Mouse (Mus musculus): ENCODE data around the gene Abcd4. TPM values are rescaled to one million over a fixed set of nuclear protein-coding genes. Genes with fewer than 3 reads are reported as not detected.
A peak's percentile ranks its signal among the peaks of the same experiment; 100 is the strongest.

The Abcd4 gene
- polyA plus RNA-seq (2015; fragmentation: Nextera tagmentation; extraction: Ambion mirVana): 9.5 and 10.0 TPM in 2 replicates

DNA sequence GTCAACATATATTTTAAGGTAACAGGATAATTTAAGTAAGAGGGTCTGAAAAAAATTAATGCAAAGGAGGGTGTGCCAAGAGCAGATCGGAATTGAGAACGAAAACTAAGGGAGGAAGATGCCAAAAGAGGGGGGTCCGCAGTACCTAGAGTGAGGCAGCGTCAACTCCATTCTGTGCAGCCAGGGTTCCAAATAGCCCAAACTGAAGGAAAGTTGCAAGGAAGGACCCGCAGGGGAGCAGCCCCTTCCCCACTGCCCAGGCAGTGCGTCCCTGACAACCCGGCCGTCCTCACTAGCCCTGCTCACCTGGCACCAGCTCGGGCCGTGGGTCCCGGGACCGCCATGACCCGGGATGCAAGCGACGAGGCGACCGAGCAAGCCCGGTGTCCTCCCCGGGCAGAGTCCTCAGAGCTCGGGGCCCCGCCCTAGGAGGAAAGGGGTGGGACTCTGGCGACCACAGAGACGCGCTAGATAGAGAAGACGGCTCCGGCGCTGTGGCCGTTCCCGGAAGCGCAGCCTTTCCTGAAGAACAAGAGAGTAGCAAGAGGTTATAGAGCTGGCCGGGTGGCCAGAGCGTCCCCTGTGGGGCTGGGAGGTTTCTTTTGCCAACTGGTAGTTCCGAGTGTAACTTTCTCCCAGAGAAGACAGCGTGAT, at the start of gene Abcd4:
Gene Abcd4, minus strand, starts transcription at position 437 of the 654 bp plus-strand sequence.
- Histone ChIP-seq H3K36me3 (no peaks in the 10 kb centered on the region), H3K4me1 (peaks cover 13% of the 10 kb centered on the region), H3K9me3 (no peaks in the 10 kb centered on the region), H3K4me3 (peak within 1 kb of the TSS; percentile 63), H3K4me2 (peak within 1 kb of the TSS; percentile 78), H3K9ac (peak within 1 kb of the TSS; percentile 87), H3K27me3 (replicated peaks) (no peaks in the 10 kb centered on the region), H3K27ac (replicated peaks) (peak within 1 kb of the TSS; percentile 24; the same call in 1 of the 2 replicates)
- WGBS: under 1% methylated on average over 34 of the region's 34 CpGs
- peak; percentile 89 for ATAC-seq (ENCODE audit: extremely low read depth, insufficient number of reproducible peaks, low FRiP score, low TSS enrichment)

GRCm38 (mm10) chr12:84653912-84654311, 36.7 kb upstream of the Abcd4 start:
- no peaks in the 10 kb centered on the region for H3K4me1 ChIP-seq
- no peak overlapping the region for H3K4me2 ChIP-seq
- no peak overlapping the region for H3K9ac ChIP-seq
- 13% methylated on average over 3 of the region's 3 CpGs for WGBS
- no peaks in the 10 kb centered on the region for H3K9me3 ChIP-seq
- H3K36me3 ChIP-seq: no peaks in the 10 kb centered on the region
- no peak overlapping the region for H3K27ac ChIP-seq (replicated peaks)
- peaks cover 38% of the 10 kb centered on the region for H3K27me3 ChIP-seq (replicated peaks)
- ATAC-seq (ENCODE audit: extremely low read depth, insufficient number of reproducible peaks, low FRiP score, low TSS enrichment): no peak
- H3K4me3 ChIP-seq: no peak overlapping the region

DNA sequence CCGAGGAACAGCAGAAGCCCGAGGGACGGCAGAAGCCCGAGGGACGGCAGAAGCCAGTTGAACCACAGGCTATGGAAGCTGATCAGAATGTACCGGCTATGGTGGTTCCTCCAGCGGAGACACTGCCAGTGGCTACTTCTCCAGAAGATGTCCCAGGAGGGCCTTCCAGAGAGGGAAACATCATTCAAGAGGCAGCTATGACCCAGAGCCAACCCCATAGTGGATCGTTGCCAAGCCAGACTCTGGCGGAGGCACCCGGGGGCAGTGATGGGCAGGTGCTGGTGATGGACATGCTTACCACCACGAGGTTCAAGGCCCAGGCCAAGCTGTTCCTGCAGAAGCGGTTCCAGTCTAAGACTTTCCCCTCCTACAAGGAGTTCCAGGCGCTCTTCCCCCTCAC, 33.0 kb upstream of the Abcd4 start:
- no peaks in the 10 kb centered on the region for H3K4me1 ChIP-seq
- H3K36me3 ChIP-seq: no peaks in the 10 kb centered on the region
- peaks cover 44% of the 10 kb centered on the region for H3K27me3 ChIP-seq (replicated peaks)
- H3K4me3 ChIP-seq: no peak overlapping the region
- no peak overlapping the region for H3K27ac ChIP-seq (replicated peaks)
- WGBS: 77% methylated on average over 13 of the region's 13 CpGs
- no peak overlapping the region for H3K4me2 ChIP-seq
- H3K9ac ChIP-seq: no peak overlapping the region
- no peaks in the 10 kb centered on the region for H3K9me3 ChIP-seq
- no peak for ATAC-seq (ENCODE audit: extremely low read depth, insufficient number of reproducible peaks, low FRiP score, low TSS enrichment)

- ATAC-seq (ENCODE audit: extremely low read depth, insufficient number of reproducible peaks, low FRiP score, low TSS enrichment): no peak
- Histone ChIP-seq H3K27me3 (replicated peaks) (peaks cover 57% of the 10 kb centered on the region), H3K4me2 (peak within 1 kb of the TSS; percentile 24; the same call in 1 of the 2 replicates), H3K27ac (replicated peaks) (no peak within 1 kb of the TSS), H3K9ac (no peak within 1 kb of the TSS), H3K9me3 (no peaks in the 10 kb centered on the region), H3K4me1 (peaks cover 8% of the 10 kb centered on the region; the same call in 1 of the 2 replicates), H3K4me3 (peak within 1 kb of the TSS; percentile 11; the same call in 1 of the 2 replicates), H3K36me3 (no peaks in the 10 kb centered on the region)
- 8% methylated on average over 9 of the region's 9 CpGs for WGBS
These were observed 23.4 kb upstream of the Abcd4 start, which contains the start of gene Vrtn for GRCm38 (mm10) chr12:84640654-84641053. Vrtn (plus strand) TSS chr12:84641019.

DNA sequence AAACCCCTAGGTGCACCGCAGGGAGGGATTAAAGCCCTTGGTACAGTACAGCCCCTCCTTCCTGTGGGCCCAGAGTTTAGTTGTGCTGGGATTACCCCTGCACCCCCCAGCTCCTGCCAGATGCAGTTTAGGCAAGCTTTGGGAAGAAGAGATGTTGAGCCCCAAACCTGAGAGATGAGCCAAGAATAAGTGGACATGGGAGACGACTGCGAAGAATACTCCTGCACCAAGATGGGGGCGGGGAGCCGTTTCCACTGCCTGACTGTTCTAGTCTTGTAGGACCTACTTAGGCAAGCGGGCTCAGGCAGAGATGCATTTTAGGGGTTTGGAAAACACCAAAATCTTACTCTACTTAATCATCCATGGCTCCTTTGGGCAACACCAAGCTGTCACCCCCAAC, 23.0 kb upstream of the Abcd4 start:
- Histone ChIP-seq H3K9ac (no peak overlapping the region), H3K27ac (replicated peaks) (no peak overlapping the region), H3K4me1 (peaks cover 8% of the 10 kb centered on the region; the same call in 1 of the 2 replicates), H3K4me2 (no peak overlapping the region), H3K27me3 (replicated peaks) (peaks cover 56% of the 10 kb centered on the region), H3K36me3 (no peaks in the 10 kb centered on the region), H3K9me3 (no peaks in the 10 kb centered on the region), H3K4me3 (no peak overlapping the region)
- no peak for ATAC-seq (ENCODE audit: extremely low read depth, insufficient number of reproducible peaks, low FRiP score, low TSS enrichment)
- WGBS: 13% methylated on average over 6 of the region's 6 CpGs

DNA sequence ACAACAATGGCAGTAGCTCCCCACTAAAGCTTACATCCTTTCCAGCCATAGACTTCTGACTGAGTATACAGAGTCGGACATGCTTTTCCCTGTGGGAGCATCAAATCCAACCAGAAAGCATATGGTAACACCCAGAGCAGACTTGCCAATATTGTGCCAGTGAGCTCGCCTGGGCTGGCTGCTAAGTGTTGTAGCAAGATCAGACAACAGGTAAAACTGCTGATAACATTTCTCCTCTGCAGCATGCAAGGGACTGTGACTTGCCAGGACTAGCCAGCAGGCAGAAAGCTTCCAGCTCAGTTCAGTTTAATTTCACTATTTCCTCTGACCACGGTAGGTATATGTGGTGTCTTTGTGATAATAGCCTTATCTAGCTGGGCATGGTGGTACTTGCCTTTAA, 14.7 kb upstream of the Abcd4 start:
- Histone ChIP-seq H3K4me1 (no peaks in the 10 kb centered on the region), H3K9ac (no peak overlapping the region), H3K4me2 (no peak overlapping the region), H3K4me3 (no peak overlapping the region), H3K27me3 (replicated peaks) (peaks cover 1% of the 10 kb centered on the region; the same call in 1 of the 2 replicates), H3K27ac (replicated peaks) (no peak overlapping the region), H3K9me3 (no peaks in the 10 kb centered on the region), H3K36me3 (no peaks in the 10 kb centered on the region)
- 51% methylated on average over 3 of the region's 3 CpGs for WGBS
- no peak for ATAC-seq (ENCODE audit: extremely low read depth, insufficient number of reproducible peaks, low FRiP score, low TSS enrichment)

GRCm38 (mm10) chr12:84625116-84625515, 7.9 kb upstream of the Abcd4 start:
- 9% methylated on average over 9 of the region's 9 CpGs for WGBS
- Histone ChIP-seq H3K9ac (no peak overlapping the region), H3K4me2 (peak overlapping the region; percentile 36), H3K27me3 (replicated peaks) (peaks cover 34% of the 10 kb centered on the region), H3K27ac (replicated peaks) (no peak overlapping the region), H3K9me3 (no peaks in the 10 kb centered on the region), H3K4me3 (no peak overlapping the region), H3K4me1 (peaks cover 13% of the 10 kb centered on the region; the same call in 1 of the 2 replicates), H3K36me3 (no peaks in the 10 kb centered on the region)
- no peak for ATAC-seq (ENCODE audit: extremely low read depth, insufficient number of reproducible peaks, low FRiP score, low TSS enrichment)

DNA sequence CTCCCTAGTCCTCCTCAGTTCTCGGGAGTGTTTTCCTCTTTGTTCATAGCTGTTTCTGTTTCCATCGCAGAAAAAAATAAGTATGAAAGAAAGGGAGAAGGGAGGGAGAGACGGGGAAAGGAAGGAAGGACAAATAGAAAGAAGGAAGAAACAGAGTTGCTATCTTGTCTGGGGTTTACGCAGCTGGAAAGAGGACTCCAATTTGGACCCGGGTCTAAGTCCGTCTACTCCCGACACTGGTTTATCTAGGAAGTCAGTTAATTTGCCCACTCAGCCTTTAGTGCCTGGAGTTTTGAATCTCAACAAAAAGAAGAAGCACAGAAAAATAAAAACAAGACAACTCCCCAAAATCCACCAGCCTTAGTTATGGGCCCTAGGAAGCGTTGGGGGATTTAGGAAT, 7.4 kb upstream of the Abcd4 start:
- Histone ChIP-seq H3K4me1 (peaks cover 13% of the 10 kb centered on the region; the same call in 1 of the 2 replicates), H3K27ac (replicated peaks) (no peak overlapping the region), H3K4me3 (no peak overlapping the region), H3K4me2 (no peak overlapping the region), H3K36me3 (no peaks in the 10 kb centered on the region), H3K9me3 (no peaks in the 10 kb centered on the region), H3K9ac (no peak overlapping the region), H3K27me3 (replicated peaks) (peaks cover 34% of the 10 kb centered on the region)
- 32% methylated on average over 8 of the region's 8 CpGs for WGBS
- no peak for ATAC-seq (ENCODE audit: extremely low read depth, insufficient number of reproducible peaks, low FRiP score, low TSS enrichment)

DNA sequence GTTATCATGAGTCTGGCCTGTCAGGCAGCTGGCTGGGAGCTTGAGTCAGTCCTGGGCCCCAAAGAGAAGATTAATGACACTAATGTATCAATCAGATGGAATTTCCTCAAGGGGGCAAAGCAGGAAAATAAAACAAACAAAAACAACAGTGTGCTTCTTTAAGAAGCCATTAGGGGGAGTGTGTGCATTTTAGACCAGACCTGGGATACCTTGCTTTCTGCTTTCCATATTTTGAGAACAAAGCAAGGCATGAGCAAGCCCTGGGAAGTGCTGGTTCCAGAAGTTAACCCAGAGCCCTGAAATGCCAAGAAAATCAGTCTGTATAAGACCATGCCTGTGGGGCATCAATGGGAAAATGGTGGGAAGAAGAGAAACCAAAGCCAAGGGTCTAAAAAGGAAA, 3.8 kb upstream of the Abcd4 start:
- Histone ChIP-seq H3K4me3 (no peak overlapping the region), H3K27me3 (replicated peaks) (peaks cover 24% of the 10 kb centered on the region), H3K4me2 (no peak overlapping the region), H3K4me1 (peaks cover 17% of the 10 kb centered on the region), H3K36me3 (no peaks in the 10 kb centered on the region), H3K9ac (no peak overlapping the region), H3K27ac (replicated peaks) (no peak overlapping the region), H3K9me3 (no peaks in the 10 kb centered on the region)
- ATAC-seq (ENCODE audit: extremely low read depth, insufficient number of reproducible peaks, low FRiP score, low TSS enrichment): no peak

DNA sequence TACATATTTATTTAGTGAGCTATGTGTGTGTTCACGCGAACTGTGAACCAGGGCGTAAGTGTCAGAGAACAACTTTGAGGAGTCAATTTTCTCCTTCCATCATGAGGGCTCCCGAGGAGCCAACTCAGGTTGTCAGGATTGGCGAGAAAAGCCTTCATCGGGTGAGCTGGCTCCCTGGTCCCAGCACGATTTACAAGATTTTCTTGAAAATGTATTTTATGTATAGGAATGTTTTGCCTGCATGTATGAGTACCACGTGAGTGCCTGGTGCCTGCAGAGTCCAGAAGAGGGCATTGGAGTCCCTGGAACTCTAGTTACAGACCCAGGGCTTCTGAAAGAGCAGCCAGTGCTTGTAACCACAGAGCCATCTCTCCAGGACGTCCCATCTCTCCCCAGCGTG, 450 bp upstream of the Abcd4 start:
- Histone ChIP-seq H3K4me1 (peaks cover 13% of the 10 kb centered on the region), H3K4me3 (peak overlapping the region; percentile 63), H3K36me3 (no peaks in the 10 kb centered on the region), H3K9me3 (no peaks in the 10 kb centered on the region), H3K4me2 (peak overlapping the region; percentile 78), H3K27me3 (replicated peaks) (no peaks in the 10 kb centered on the region), H3K27ac (replicated peaks) (no peak overlapping the region), H3K9ac (peak overlapping the region; percentile 87)
- 10% methylated on average over 10 of the region's 10 CpGs for WGBS
- ATAC-seq (ENCODE audit: extremely low read depth, insufficient number of reproducible peaks, low FRiP score, low TSS enrichment): no peak

- no peak overlapping the region for H3K4me3 ChIP-seq
- 37% methylated on average over 7 of the region's 7 CpGs for WGBS
- peaks cover 4% of the 10 kb centered on the region for H3K4me1 ChIP-seq
- H3K27ac ChIP-seq (replicated peaks): no peak overlapping the region
- H3K4me2 ChIP-seq: no peak overlapping the region
- H3K9ac ChIP-seq: no peak overlapping the region
- H3K9me3 ChIP-seq: no peaks in the 10 kb centered on the region
- no peaks in the 10 kb centered on the region for H3K36me3 ChIP-seq
- no peak for ATAC-seq (ENCODE audit: extremely low read depth, insufficient number of reproducible peaks, low FRiP score, low TSS enrichment)
- H3K27me3 ChIP-seq (replicated peaks): no peaks in the 10 kb centered on the region
These were observed 2.7 kb downstream of the Abcd4 start for GRCm38 (mm10) chr12:84614524-84614923.

- Histone ChIP-seq H3K36me3 (0 out of 2 replicates have a peak, but pooled peaks cover 3% of the 10 kb centered on the region), H3K4me2 (no peak overlapping the region), H3K4me3 (no peak overlapping the region), H3K27me3 (replicated peaks) (no peaks in the 10 kb centered on the region), H3K27ac (replicated peaks) (no peak overlapping the region), H3K9ac (no peak overlapping the region), H3K4me1 (peaks cover 4% of the 10 kb centered on the region), H3K9me3 (no peaks in the 10 kb centered on the region)
- no peak for ATAC-seq (ENCODE audit: extremely low read depth, insufficient number of reproducible peaks, low FRiP score, low TSS enrichment)
- WGBS: 81% methylated on average over 11 of the region's 11 CpGs
These were observed 3.2 kb downstream of the Abcd4 start for GRCm38 (mm10) chr12:84614001-84614400.

Measured in heart, embryonic 13.5 days (tissue).